Mouse (Mus musculus) brain, embryonic 14.5 days (tissue): ENCODE measurements at regions not wholly inside any gene's neighbourhood (a gene's known extent, or its start where the extent isn't known, plus 50 kb on each side); places are given as distances from the start of the nearest gene placed in this dataset.
A peak's percentile ranks its signal among the peaks of the same experiment; 100 is the strongest.

Source experiments
- CTCF ChIP-seq: fragments of 200-500 bp; IDR thresholded peaks from 2 replicates; pipeline ENCODE4 v1.5.1; 2012; ENCODE audit warnings: inconsistent platforms, mild to moderate bottlenecking, moderate library complexity, borderline replicate concordance; ENCODE audit not compliant: insufficient read depth, insufficient read length; ENCODE audit errors: extremely low read depth
- POLR2A ChIP-seq: fragments of 200-500 bp; IDR thresholded peaks from 2 replicates; pipeline ENCODE4 v1.6.1; 2012; ENCODE audit warnings: mild to moderate bottlenecking, inconsistent platforms, borderline replicate concordance; ENCODE audit not compliant: poor library complexity, insufficient read depth, insufficient read length, severe bottlenecking; ENCODE audit errors: extremely low read depth

DNA sequence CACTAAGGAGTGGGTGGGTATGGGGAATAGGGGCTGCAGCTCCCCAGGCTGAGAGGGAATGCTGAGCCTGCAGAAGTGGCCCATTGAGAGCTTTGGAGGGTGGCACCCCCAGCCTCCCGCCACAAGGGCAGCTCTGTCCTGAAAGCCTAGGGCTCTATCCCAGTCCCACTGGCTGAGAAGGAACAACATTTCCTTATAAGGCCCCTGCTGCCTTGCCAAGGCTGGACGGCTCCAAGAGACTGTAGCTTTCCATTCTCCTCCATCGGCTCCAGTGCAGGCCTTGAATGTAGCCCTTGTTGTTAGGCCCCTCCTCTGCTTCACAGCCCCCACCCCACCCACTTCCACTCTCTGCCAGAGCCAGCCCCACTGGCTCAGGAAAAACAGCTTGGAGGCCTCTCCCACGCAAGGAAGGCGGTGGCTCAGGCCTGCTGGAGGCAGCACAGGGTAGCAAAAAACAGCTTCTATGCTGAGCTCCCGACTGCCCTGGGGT lies 111.1 kb upstream of the Lpp start:
- TF ChIP-seq POLR2A (no peak), CTCF (peak; percentile 12; the same call in 1 of the 2 replicates)
